Mouse (Mus musculus) forebrain, embryonic 14.5 days (tissue): Measurements from ENCODE around the gene Cpne8. TPM values are rescaled to one million over a fixed set of nuclear protein-coding genes. Genes with fewer than 3 reads are reported as not detected.

Source experiments
- ATAC-seq: fragments of 200-750 bp; cut with Nextera tagmentation; 2 replicates; pipeline ENCODE4 v1.8.0; 2017; ENCODE audit warnings: mild to moderate bottlenecking, moderate library complexity
- DNase-seq: peaks from one replicate; pipeline ENCODE4 v3.0.0-alpha.2; 2015; ENCODE audit warnings: low spot score
- H3K27ac ChIP-seq: fragments of 300-500 bp; sonication (generic); 2 replicates; pipeline ENCODE4 v1.5.1; 2014; ENCODE audit warnings: low read depth, mild to moderate bottlenecking, control low read depth, low read length, moderate library complexity
- H3K27me3 ChIP-seq: fragments of 300-500 bp; sonication (generic); replicated peaks from 2 replicates; pipeline ENCODE4 v1.6.1; 2014; ENCODE audit warnings: low read length, control low read depth, mixed read lengths; ENCODE audit not compliant: control insufficient read depth, insufficient read depth
- H3K36me3 ChIP-seq: fragments of 300-500 bp; sonication (generic); 2 replicates; pipeline ENCODE4 v1.6.1; 2014; ENCODE audit warnings: low read length, control low read depth; ENCODE audit not compliant: control insufficient read depth, insufficient read depth
- H3K4me1 ChIP-seq: fragments of 300-500 bp; sonication (generic); 2 replicates; pipeline ENCODE4 v1.6.1; 2014; ENCODE audit warnings: antibody characterized with exemption, low read length, control low read depth; ENCODE audit not compliant: control insufficient read depth, insufficient read depth
- H3K4me2 ChIP-seq: fragments of 300-500 bp; sonication (generic); 2 replicates; pipeline ENCODE4 v1.6.1; 2014; ENCODE audit warnings: mild to moderate bottlenecking, control low read depth, low read length
- H3K4me3 ChIP-seq: fragments of 300-500 bp; sonication (generic); 2 replicates; pipeline ENCODE4 v1.5.1; 2014; ENCODE audit warnings: low read depth, low read length, control low read depth
- H3K9ac ChIP-seq: fragments of 300-500 bp; sonication (generic); 2 replicates; pipeline ENCODE4 v1.6.1; 2014; ENCODE audit warnings: mild to moderate bottlenecking, low read length, control low read depth, moderate library complexity
- H3K9me3 ChIP-seq: fragments of 300-500 bp; sonication (generic); replicated peaks from 2 replicates; pipeline ENCODE4 v1.6.1; 2016; ENCODE audit warnings: low read length, control low read depth, mixed read lengths; ENCODE audit not compliant: control insufficient read depth
- WGBS: fragments of 180-500 bp; shearing (Covaris S2); extraction: QIAGEN DNeasy Blood & Tissue Kit; methylation state at CpG from one replicate; pipeline ENCODE4 v1.1.7; 2014; 5-methylcytosine and 5-hydroxymethylcytosine counted together
- polyA plus RNA-seq: library from polyadenylated mRNA; unstranded; fragments of >200 nt; fragmentation: Nextera tagmentation; extraction: Ambion mirVana; gene quantifications from 2 replicates; pipeline ENCODE4 v1.2.1, GENCODE M21; 2014

Cpne8 gene
- polyA plus RNA-seq: 4.9 and 6.0 TPM in 2 replicates

DNA sequence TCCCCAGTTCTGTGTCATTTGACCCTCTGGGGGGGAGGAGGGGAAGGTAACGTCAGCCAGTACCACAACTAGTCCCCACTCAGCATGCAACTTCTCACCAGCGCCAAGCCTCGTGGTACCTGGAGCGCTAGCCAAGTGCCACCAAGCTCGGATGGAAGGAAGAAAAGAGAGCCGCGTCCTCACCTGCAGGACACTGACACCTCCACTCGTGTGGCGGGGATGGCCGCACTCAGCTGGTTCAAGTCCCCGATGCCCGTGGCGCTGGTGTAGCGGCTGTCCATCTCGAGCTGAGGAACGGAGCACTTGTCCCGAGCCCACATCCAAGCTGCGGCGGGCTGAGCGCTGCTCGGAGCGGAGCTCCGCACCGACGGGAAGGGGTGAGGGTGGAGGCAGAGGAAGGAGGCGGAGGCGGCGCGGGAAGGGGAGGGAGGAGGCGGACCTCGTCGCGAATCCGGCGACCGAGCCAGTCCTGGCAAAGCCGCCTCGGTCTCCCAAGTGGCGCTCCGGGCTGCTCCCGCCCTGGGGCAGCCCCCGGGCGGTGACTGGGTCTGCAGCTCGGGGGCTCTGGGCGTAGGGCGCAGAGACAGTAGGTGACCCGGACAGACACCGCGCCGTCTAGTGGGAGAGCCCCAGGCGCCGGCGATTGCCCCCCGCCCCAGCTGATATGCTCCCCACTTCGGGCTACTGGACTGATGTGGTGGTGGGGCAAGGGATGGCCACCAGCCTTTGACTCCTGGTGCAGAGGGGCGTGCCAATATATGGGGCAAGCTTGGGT, at the start of gene Cpne8:
Gene Cpne8, minus strand, starts transcription at position 448 of the 775 bp plus-strand sequence.
- H3K27ac ChIP-seq: no peak within 1 kb of the TSS
- ATAC-seq: peak; percentile 83

DNA sequence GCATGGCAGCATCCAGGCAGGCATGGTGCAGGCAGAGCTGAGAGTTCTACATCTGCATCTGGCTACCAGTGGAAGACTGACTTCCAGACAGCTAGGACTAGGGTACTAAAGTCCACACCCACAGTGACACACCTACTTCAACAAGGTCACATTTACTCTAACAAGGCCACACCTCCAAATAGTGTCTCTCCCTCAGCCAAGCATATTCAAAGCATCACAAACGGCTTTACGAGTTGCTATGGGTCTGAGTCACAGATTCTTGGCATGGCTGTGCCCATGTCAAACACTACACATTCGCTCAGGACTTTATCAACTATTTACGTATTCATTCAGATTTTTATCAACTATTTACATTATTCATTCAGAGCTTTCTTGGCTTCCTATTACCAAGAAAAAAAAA, 38.5 kb upstream of the Cpne8 start:
- no peak for DNase-seq
- Histone ChIP-seq H3K4me1 (no peaks in the 10 kb centered on the region), H3K27me3 (no peaks in the 10 kb centered on the region), H3K36me3 (no peaks in the 10 kb centered on the region), H3K9ac (no peak overlapping the region), H3K27ac (no peak overlapping the region), H3K4me2 (no peak overlapping the region), H3K4me3 (no peak overlapping the region), H3K9me3 (no peaks in the 10 kb centered on the region)
- no peak for ATAC-seq
- WGBS: 88% methylated on average over 4 of the region's 4 CpGs

More for the DNA sequence above, at the start of gene Cpne8:
- peak within 1 kb of the TSS; percentile 97 for H3K4me2 ChIP-seq
- peak within 1 kb of the TSS; percentile 55 for H3K4me3 ChIP-seq
- WGBS: under 1% methylated on average over 54 of the region's 56 CpGs
- H3K36me3 ChIP-seq: no peaks in the 10 kb centered on the region
- DNase-seq: peak; percentile 69
- no peaks in the 10 kb centered on the region for H3K9me3 ChIP-seq
- peak within 1 kb of the TSS; percentile 71 for H3K9ac ChIP-seq
- peaks cover 7% of the 10 kb centered on the region for H3K4me1 ChIP-seq
- 0 out of 2 replicates have a peak, but pooled peaks cover 3% of the 10 kb centered on the region for H3K27me3 ChIP-seq

DNA sequence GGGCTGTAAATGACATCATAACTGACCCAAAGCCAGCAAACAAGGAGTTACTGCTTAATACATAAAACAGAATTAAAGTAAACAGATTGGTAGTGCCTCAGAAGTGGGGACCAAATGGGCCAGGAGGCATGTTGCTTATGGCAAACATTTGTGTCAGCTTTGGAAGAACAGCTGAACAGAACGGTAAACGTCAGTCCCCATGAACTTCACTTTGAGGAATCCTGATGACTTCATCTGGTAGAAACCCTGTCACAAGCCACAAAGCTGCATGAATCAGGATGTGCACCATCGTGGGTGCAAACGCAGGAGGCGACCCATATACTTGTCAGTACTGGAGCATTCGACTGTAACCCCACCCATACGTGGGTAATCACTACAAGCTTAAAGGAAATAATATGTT, 30.1 kb upstream of the Cpne8 start:
- no peak for ATAC-seq

DNA sequence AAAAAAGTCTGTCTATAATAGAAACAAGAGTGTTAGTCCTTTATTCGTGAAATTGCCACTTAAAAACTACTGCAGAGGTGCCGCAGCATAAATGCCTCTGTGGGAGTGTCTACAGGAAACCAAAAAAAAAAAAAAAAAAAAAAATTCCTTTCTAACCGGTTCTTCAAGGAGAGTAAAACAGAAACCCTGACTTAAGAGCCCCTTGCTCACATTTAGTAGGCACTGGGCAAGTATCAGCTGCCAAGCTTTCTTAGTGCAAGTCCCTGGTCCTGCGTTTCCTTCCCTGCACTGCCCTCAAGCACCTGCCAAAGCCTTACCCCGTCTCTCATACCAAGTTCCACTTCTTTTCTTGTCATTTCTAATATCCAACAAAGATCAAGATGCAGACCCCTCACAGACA, 25.1 kb upstream of the Cpne8 start:
- H3K27me3 ChIP-seq: no peaks in the 10 kb centered on the region
- no peak overlapping the region for H3K4me2 ChIP-seq
- no peak overlapping the region for H3K27ac ChIP-seq
- no peaks in the 10 kb centered on the region for H3K36me3 ChIP-seq
- ATAC-seq: no peak
- H3K4me3 ChIP-seq: no peak overlapping the region
- no peak for DNase-seq
- H3K9ac ChIP-seq: no peak overlapping the region
- WGBS: 35% methylated on average over 5 of the region's 5 CpGs
- H3K9me3 ChIP-seq: no peaks in the 10 kb centered on the region
- H3K4me1 ChIP-seq: peaks cover 6% of the 10 kb centered on the region

More for the DNA sequence above, 30.1 kb upstream of the Cpne8 start:
- Histone ChIP-seq H3K9ac (no peak overlapping the region), H3K4me2 (no peak overlapping the region), H3K36me3 (no peaks in the 10 kb centered on the region), H3K9me3 (no peaks in the 10 kb centered on the region), H3K27me3 (no peaks in the 10 kb centered on the region), H3K4me3 (no peak overlapping the region), H3K27ac (no peak overlapping the region), H3K4me1 (no peaks in the 10 kb centered on the region)
- no peak for DNase-seq
- 89% methylated on average over 7 of the region's 7 CpGs for WGBS

DNA sequence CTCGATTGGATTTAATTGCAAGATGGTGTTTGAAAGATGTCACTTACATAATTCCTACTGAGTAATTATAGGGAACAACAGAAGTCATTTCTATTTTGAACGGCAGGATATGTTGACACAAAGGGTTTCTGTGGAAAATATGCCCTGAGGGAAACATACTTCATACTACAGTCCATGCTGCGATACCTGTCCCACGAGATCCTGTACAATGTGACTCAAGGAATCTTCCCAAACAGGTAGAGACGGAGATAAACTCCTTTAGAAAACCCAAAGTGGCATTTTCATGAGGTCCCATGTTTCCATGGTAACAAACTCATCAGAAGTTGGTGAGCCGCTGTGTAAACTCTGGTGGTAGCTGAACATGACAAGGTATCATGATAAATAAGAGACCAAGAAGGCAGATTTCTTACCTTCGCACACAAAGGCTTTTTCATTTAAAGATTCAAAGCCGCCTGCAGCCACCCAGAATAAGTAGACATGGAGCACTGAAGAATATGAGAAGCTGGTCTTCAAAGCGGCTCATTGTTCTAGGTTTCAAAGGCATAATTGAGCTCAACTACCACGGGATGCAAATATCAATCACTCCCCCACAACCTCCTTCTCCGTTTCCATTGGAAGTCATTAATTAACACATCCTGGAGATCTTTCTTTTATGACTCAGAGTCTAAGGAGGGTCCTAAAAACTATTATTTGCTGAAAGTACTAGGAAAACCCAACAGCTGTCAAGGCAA, 24.4 kb upstream of the Cpne8 start:
- no peaks in the 10 kb centered on the region for H3K9me3 ChIP-seq
- H3K9ac ChIP-seq: no peak overlapping the region
- H3K27ac ChIP-seq: no peak overlapping the region
- H3K4me2 ChIP-seq: no peak overlapping the region
- 24% methylated on average over 11 of the region's 11 CpGs for WGBS
- no peaks in the 10 kb centered on the region for H3K36me3 ChIP-seq
- no peak for ATAC-seq
- H3K4me1 ChIP-seq: peaks cover 6% of the 10 kb centered on the region
- H3K4me3 ChIP-seq: no peak overlapping the region
- no peaks in the 10 kb centered on the region for H3K27me3 ChIP-seq
- peak; percentile 30 for DNase-seq

DNA sequence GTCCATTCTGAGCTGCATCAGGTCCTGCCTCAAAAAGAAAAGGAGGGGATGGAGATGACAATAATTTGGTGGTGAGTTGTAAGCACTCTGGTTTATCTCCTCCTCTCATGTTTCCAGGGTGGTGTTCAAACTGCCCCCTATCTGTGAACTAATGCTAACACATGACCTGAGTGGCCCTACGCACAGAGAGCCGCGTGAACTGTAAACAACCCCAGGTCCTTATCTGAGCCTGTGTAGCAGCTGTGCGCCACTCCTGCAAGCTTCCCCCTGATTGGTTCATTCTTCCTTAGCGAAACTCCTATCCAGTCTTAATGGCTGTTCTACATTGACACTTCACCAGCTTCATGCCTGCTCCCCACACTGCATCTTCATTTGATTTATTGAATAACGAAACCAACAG, 7.5 kb upstream of the Cpne8 start:
- Histone ChIP-seq H3K4me3 (no peak overlapping the region), H3K4me2 (no peak overlapping the region), H3K27ac (no peak overlapping the region), H3K4me1 (no peaks in the 10 kb centered on the region), H3K9ac (no peak overlapping the region), H3K27me3 (no peaks in the 10 kb centered on the region), H3K9me3 (no peaks in the 10 kb centered on the region), H3K36me3 (no peaks in the 10 kb centered on the region)
- ATAC-seq (no peak), DNase-seq (no peak)
- 95% methylated on average over 6 of the region's 6 CpGs for WGBS

DNA sequence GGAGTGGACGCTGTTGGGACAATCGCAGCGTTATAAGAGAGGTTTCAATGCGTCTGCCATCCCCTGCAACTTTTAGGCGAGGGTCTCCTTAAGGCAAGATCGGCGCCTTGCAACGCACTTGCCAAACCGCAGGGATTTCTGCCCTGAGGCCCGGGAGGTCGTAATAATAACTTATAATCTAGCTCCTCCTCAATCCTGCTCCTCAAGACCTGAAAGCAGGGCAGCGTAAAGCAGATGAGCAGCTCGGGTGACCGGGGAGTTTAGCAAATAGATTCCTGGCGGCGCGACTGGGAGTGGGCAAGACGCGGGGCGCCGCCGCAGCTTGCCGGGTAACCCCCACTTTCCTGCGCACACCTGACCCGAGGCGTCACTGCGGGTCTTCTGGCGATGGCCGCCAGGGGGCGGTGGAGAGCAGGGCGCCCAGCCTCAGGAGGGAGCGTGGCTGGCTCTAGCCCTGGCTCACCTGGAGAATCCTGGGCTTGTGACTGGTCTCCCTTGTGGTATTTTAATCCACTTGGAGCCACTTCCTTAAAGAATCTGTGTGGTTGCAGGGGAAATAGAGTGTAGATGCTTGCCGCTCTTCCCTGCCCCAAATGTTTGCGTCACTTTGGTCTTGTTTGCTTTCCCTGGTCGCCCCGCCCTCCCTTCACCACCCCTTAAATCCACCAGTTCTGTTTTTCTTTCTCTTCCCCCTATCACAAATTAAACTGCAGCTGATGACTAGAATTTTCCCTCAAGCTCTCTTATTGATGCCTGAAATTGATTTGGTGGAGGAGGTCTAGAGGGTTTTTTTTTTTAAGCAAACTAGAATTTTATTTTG, 738 bp upstream of the Cpne8 start:
- H3K4me2 ChIP-seq: peak overlapping the region; percentile 97
- ATAC-seq (peak; percentile 91), DNase-seq (peak; percentile 71)
- H3K9me3 ChIP-seq: no peaks in the 10 kb centered on the region
- peaks cover 7% of the 10 kb centered on the region for H3K4me1 ChIP-seq
- H3K4me3 ChIP-seq: peak overlapping the region; percentile 55
- H3K36me3 ChIP-seq: no peaks in the 10 kb centered on the region
- no peak overlapping the region for H3K27ac ChIP-seq
- 3% methylated on average over 36 of the region's 36 CpGs for WGBS
- H3K9ac ChIP-seq: peak overlapping the region; percentile 71
- 0 out of 2 replicates have a peak, but pooled peaks cover 3% of the 10 kb centered on the region for H3K27me3 ChIP-seq

DNA sequence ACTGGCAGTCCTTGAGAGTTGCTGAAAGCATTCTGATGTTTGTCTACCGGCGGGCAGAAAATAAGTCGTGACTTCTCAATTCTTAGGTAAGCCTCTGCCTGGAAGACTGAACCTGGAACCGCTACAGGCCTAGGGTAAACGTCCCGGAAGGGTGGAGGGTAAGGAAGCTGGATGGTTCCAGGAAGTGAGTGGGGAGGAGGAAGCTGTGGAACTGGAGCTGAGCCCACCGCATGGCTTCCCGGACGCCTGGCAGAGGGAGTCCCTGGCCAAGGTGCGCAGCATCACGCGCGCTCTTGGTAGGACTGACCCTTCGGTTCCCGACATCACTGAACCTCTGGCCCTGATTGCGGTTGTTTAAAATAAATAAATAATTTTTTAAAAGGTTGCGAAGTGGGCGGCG, 744 bp downstream of the Cpne8 start:
- H3K4me1 ChIP-seq: peaks cover 7% of the 10 kb centered on the region
- H3K9me3 ChIP-seq: no peaks in the 10 kb centered on the region
- H3K27me3 ChIP-seq: 0 out of 2 replicates have a peak, but pooled peaks cover 3% of the 10 kb centered on the region
- ATAC-seq (no peak), DNase-seq (no peak)
- H3K9ac ChIP-seq: no peak overlapping the region
- H3K36me3 ChIP-seq: no peaks in the 10 kb centered on the region
- peak overlapping the region; percentile 55 for H3K4me3 ChIP-seq
- no peak overlapping the region for H3K27ac ChIP-seq
- H3K4me2 ChIP-seq: peak overlapping the region; percentile 97
- 9% methylated on average over 19 of the region's 19 CpGs for WGBS
